Mouse (Mus musculus) cerebellum, adult (tissue): ENCODE data around the gene Ccdc141.

Source experiments
- ATAC-seq: cut with Nextera tagmentation; 2 replicates; pipeline ENCODE4 v1.9.2; 2017; ENCODE audit warnings: mild to moderate bottlenecking, moderate library complexity, mixed read lengths; ENCODE audit not compliant: insufficient number of reproducible peaks, low FRiP score, low TSS enrichment

Gene Ccdc141

DNA sequence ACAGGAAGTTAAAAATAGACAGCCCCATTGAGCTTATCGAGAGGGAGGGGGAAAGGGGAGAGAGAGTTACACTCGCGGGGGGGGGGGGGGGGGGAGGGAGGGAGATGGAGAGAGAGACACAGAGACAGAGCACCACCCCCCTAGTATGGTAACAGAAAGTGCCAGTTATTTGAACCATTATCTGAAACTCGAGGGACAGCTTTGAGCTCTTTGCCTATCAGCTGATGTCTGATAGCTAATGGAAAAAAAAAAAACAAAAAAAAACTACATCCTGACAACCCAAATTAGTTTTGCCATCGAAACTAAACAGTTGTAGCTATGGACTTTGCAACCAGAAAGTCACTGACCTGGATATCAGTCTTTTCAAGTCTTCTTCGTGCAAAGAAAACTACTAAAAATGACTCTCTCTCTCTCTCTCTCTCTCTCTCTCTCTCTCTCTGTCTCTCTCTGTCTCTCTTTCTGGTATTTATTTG lies at the start of gene Ccdc141:
TSS of gene Ccdc141 (minus strand) at position 4 of the 473 bp plus-strand sequence.
- ATAC-seq, result no peak

DNA sequence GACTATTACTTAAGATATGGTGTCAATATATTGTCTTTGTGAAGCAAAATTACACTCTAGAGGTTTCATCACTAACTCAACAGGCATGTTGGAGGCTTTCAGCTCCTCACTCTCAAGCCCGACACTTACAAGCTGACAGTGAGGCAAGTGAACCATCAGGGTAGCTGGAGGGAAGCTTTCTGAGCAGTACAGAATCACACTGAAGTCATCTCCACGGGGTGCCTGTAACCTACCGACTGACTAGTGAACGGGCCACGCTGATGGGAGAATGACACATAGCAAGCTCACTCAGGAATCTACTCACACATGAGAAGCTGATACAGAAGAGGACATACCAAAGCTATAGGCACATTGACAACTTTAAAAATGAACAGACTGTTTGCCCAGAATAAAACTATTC lies 42.4 kb upstream of the Ccdc141 start:
- no peak for ATAC-seq

DNA sequence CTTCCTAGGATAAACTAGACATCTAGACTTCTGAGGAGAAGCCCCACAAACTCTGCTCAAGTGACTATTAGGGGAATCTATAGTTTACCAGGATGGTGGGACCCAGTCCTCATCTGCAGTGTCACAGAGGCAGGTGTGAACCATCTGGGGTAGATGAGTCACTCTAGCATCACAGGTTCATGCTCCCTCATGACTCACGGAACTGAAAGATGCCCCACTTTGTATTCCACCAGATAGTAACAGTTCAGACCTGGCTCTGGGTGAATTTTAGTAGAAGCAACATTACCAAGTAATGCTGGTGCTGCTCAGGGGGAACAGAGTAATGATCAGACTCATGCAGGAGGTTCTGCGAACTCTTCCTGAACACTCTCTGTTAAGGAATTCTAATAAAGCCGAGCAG lies 36.5 kb upstream of the Ccdc141 start:
- ATAC-seq, result no peak

GRCm38 (mm10) chr2:77203916-77204315 lies 33.5 kb upstream of the Ccdc141 start:
- no peak for ATAC-seq

- ATAC-seq, result no peak
These were observed 31.5 kb upstream of the Ccdc141 start for GRCm38 (mm10) chr2:77201900-77202299.

GRCm38 (mm10) chr2:77200958-77201614 lies 30.6 kb upstream of the Ccdc141 start:
- ATAC-seq, result no peak

DNA sequence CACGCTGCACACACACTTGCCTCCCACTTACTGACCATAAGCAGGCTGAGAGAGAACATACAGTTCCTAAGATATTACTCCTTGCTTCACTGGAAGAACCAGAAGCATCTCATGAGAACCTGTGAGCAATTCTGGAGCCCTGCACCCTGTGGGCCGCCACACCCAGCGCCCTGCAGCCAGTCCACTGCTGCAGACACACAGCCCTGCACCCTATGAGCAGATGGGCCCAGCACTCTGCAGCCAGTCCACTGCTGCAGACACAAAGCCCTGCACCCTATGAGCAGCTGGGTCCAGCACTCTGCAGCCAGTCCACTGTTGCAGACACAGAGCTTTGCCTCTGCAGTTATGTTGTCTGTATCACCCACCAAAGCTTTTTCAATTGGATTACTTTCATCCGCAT lies 29.9 kb upstream of the Ccdc141 start:
- no peak for ATAC-seq

DNA sequence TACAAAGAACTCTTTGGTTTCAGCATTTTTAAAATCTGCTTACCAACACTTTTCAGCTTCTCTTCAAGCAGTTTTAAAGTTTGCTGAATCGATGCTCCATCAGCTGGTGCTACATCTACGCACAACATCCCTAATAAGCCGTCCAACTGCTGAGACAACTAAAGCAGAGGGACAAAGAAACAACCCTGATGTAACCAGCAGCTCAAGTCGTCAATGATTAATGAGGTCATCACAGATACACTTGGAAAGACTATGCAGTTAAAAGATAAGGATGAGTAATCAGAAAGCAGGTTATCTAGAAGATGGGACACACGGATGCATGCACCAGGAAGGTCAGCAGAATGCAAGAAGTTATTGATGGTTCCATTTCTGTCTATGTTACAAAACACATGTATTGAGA lies 27.8 kb upstream of the Ccdc141 start:
- ATAC-seq, result no peak

GRCm38 (mm10) chr2:77196819-77197218 lies 26.4 kb upstream of the Ccdc141 start:
- ATAC-seq, result no peak

GRCm38 (mm10) chr2:77195056-77195455 lies 24.6 kb upstream of the Ccdc141 start:
- no peak for ATAC-seq

DNA sequence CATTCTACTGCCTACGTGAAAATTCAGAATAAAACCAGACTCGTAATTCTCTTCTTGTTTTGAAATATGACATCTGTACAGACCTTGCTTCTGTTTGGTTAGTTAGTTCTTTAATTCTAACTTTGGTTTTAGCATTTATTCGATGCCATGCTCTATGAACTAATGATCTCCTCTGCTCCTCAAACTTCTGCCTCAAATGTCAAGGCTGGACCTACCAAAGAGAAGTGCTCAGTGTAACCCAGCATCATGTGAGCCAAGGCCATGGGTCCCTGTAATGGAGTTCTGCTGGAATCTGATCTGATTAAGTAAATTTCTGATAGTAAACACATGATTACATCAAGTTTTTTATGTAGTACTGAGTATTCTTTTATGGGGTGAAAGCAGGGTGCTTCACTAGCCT lies 21.4 kb upstream of the Ccdc141 start:
- no peak for ATAC-seq

DNA sequence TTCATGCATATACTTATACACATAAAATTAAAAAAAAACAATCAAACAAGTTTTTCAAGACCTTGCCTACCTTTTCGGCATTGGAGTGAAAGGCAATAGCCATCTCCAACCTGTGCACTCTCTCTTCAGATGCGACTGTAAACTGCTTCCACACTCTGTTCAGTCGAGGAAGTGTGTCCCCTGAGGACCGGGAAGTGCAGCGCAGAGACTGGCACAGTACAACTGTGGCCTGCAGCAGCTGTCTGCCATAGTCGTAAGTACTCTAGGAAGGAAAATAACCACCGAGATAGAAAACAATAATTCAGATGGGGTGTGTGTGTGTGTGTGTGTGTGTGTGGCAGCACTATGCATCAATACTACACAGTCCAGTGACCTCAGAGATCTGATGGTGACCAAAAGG lies 20.5 kb upstream of the Ccdc141 start:
- ATAC-seq, result no peak

GRCm38 (mm10) chr2:77190301-77190700 lies 19.9 kb upstream of the Ccdc141 start:
- no peak for ATAC-seq

DNA sequence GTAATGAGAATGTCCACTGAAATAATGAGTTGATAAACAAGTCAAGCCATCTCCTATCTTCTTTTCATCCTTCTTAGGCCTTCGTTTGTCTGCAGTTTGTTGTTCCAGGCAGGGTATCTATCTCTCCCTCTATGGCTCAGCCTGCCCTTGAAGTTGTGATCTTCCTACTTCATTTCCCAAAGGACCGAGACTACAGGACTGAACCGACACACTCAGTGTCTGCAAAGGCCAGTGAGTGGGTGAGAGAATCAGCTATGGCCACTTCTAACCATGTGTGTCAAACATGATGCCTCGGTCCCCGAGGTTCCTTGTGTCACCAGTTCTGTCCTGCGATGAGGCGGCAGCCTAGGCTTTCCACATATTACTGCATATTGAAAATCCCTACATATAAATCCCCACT lies 19.2 kb upstream of the Ccdc141 start:
- ATAC-seq, result no peak

- no peak for ATAC-seq
These were observed 17.1 kb upstream of the Ccdc141 start for GRCm38 (mm10) chr2:77187501-77187900.

DNA sequence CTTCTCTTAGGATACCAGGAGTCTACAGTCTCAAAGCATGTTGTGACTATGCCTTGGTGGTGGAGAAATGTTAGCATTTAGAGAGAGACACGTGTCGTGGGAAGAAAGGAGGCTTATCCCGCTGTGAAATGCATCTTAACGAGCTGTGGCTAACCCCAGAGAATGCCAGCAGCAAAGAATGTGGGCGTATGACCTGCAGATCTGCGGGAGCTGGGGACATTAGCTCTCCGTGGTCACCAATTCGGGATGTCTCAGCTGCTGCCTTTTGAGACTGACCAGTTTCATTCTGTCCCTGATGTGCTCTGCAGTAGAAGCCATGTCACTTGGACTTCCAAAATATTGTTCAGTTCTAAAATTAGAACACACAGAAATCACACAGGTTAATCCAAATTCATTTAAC lies 16.5 kb upstream of the Ccdc141 start:
- no peak for ATAC-seq

DNA sequence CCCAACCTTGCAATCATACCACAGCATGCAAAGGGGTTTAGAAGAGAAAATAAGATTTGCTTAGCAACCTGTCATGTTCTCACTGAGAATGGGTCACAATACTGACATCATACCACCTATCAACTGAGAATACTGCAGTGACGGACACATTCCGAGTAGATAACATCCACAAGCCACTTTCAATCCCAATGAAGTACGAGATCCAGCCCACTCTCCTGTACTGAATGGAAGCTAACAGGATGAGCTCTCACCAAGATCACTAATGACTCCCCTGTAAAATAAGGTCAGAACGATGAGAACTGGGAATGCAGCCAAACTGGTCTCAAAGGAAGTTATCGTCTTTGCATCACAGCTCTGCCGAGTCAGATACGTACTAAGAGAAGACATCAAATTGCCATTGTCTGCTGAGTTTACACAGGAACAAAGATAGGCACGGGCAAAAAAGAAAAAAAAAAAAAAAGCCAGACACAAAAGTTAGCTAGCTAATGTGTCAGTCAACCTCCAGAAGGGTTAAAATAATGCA lies 13.7 kb upstream of the Ccdc141 start:
- ATAC-seq, result no peak

DNA sequence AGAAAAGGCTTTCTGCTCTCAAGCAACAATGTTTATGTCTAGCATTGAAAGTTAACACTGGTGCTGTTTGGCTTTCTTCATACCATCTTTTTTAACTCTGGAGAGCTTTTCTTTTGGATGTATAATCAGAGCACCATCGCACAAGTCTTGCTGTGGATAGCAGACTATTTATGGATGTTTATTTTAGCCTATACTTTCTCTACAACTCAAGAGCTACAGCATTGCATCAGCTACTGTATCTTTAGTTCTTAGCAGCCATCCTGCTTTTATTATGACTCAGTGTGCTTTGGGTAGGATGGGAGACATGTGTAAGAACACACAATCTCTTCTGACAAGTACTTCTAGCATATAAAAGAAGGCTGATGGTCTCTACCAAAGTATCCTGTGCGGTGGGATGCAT lies 13.2 kb upstream of the Ccdc141 start:
- no peak for ATAC-seq

DNA sequence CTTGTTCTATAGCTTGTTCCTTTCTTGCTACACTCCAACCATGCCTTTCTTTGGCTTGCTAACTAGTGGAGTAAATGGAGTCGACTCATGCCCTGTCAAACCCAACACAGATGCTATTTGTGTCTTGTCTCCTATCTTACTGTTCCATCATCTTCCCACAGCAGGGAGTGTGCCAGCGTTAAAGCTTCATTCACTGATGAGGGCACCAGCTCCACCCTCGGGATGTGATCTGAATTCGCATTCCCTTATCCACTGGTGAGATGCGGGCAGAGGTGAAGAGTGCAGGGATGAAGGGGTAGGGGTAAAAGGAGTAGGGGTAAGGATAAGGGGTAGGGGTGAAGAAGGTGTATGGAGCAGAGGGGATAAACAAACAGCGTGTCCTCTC lies 12.6 kb upstream of the Ccdc141 start:
- no peak for ATAC-seq

- ATAC-seq, result no peak
These were observed 12.0 kb upstream of the Ccdc141 start for GRCm38 (mm10) chr2:77182271-77182995.

- no peak for ATAC-seq
These were observed 7.0 kb upstream of the Ccdc141 start for GRCm38 (mm10) chr2:77177472-77177871.

DNA sequence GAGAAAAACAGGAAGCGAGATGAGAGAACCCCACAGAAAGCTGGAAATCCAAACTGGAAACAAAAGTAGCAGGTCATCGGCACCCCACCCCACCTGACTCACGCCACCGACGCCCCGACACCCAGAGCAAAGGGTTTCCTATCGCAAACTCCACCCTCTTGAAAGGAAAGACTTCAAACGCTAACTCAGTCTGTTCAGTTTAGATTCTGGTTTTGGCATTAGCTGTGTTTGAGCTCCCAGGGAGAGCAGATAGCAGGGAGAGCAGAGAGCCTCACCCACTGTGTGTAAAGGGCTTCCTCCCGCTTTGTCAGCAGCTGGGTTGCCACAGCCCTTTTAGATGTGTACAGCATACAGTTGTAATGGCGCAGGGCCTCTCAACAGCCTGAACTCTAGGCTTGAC lies 6.0 kb upstream of the Ccdc141 start:
- no peak for ATAC-seq
